21 mouse cellular contexts compared by ENCODE assay signal in genomic region chr4:71356310-71356709, GRCm38 (mm10).
"Had no signal": no experiment of that assay in that cellular context is flagged by ENCODE, and none has a peak within 500 bp of the region (broad histone marks: within the 10 kb centered on the region; RNA-seq: fewer than 3 reads in every experiment).

No protein-coding gene starts in this region.

- H3K36me3 ChIP-seq: liver, embryonic 15.5 days; lung, embryonic 15.5 days; midbrain, embryonic 10.5 days; midbrain, embryonic 12.5 days; neural tube, embryonic 13.5 days; neural tube, embryonic 15.5 days; stomach, embryonic 15.5 days had no signal

- H3K4me3 ChIP-seq: liver, embryonic 15.5 days; lung, embryonic 15.5 days; midbrain, embryonic 10.5 days; midbrain, embryonic 12.5 days; myocyte; neural tube, embryonic 13.5 days; neural tube, embryonic 15.5 days; stomach, embryonic 15.5 days had no signal

- H3K27me3 ChIP-seq: liver, embryonic 15.5 days; lung, embryonic 15.5 days; midbrain, embryonic 12.5 days; neural tube, embryonic 13.5 days; neural tube, embryonic 15.5 days; stomach, embryonic 15.5 days had no signal

- DNase-seq: liver, postnatal 0 days; lung, adult 2 months; lung, postnatal 14 days; lung, postnatal 36 days; midbrain, embryonic 14.5 days; retina, postnatal 1 day; right cerebral cortex, adult 18-20 months; right cerebral cortex, postnatal 14 days; thymus, adult 2 months; thymus, postnatal 25 days had no signal

- H3K4me1 ChIP-seq: liver, embryonic 15.5 days; lung, embryonic 15.5 days; midbrain, embryonic 10.5 days; midbrain, embryonic 12.5 days; neural tube, embryonic 13.5 days; neural tube, embryonic 15.5 days; stomach, embryonic 15.5 days had no signal

- H3K9ac ChIP-seq: liver, embryonic 15.5 days; liver, postnatal 0 days; lung, embryonic 15.5 days; midbrain, embryonic 12.5 days; neural tube, embryonic 13.5 days; neural tube, embryonic 15.5 days; stomach, embryonic 15.5 days had no signal

- H3K9me3 ChIP-seq: liver, embryonic 15.5 days; lung, embryonic 15.5 days; midbrain, embryonic 10.5 days; midbrain, embryonic 12.5 days; neural tube, embryonic 13.5 days; stomach, embryonic 15.5 days had no signal

- ATAC-seq: liver, postnatal 0 days; lung, postnatal 0 days; midbrain, embryonic 16.5 days had no signal

- H3K27ac ChIP-seq: liver, embryonic 15.5 days; lung, embryonic 15.5 days; macrophage; midbrain, embryonic 10.5 days; midbrain, embryonic 12.5 days; neural tube, embryonic 13.5 days; neural tube, embryonic 15.5 days; stomach, embryonic 15.5 days had no signal

- H3K4me2 ChIP-seq: liver, embryonic 15.5 days; lung, embryonic 15.5 days; midbrain, embryonic 12.5 days; neural tube, embryonic 13.5 days; neural tube, embryonic 15.5 days; stomach, embryonic 15.5 days had no signal
